Mouse (Mus musculus): ENCODE data around the gene Kif1b. TPM values are rescaled to one million over a fixed set of nuclear protein-coding genes. Genes with fewer than 3 reads are reported as not detected.

The Kif1b gene
- total RNA-seq, 2 experiments from 2014 or later: 4.6 to 8.0 TPM

Other genes starting within 250 kb of the Kif1b start
- gene Pex14, start 207.8 kb downstream of the Kif1b start, total RNA-seq (2015; ENCODE audit: low replicate concordance): 3.2 and 5.4 TPM in 2 replicates
- gene Pex14, start 207.8 kb downstream of the Kif1b start, total RNA-seq (2017; ENCODE audit: low replicate concordance): 0.91 and 3.0 TPM in 2 replicates
- 1.8 and 10.5 TPM in 2 replicates for gene Dffa, start 203.5 kb downstream of the Kif1b start, total RNA-seq (2015; ENCODE audit: low replicate concordance)
- gene Dffa, start 203.5 kb downstream of the Kif1b start, total RNA-seq (2017; ENCODE audit: low replicate concordance): 3.0 and 4.2 TPM in 2 replicates
- gene Cort, start 180.9 kb downstream of the Kif1b start, total RNA-seq (2015; ENCODE audit: low replicate concordance): not detected in 2 replicates
- not detected in 2 replicates for gene Cort, start 180.9 kb downstream of the Kif1b start, total RNA-seq (2017; ENCODE audit: low replicate concordance)
- gene Cenps, start 170.1 kb downstream of the Kif1b start, total RNA-seq (2015; ENCODE audit: low replicate concordance): 6.1 and 9.6 TPM in 2 replicates
- gene Cenps, start 170.1 kb downstream of the Kif1b start, total RNA-seq (2017; ENCODE audit: low replicate concordance): 6.9 and 44.3 TPM in 2 replicates
- 32.1 and 45.7 TPM in 2 replicates for gene Pgd, start 140.9 kb downstream of the Kif1b start, total RNA-seq (2015; ENCODE audit: low replicate concordance)
- 17.5 and 20.0 TPM in 2 replicates for gene Pgd, start 140.9 kb downstream of the Kif1b start, total RNA-seq (2017; ENCODE audit: low replicate concordance)
- gene Ube4b, start 119.1 kb upstream of the Kif1b start, total RNA-seq (2015; ENCODE audit: low replicate concordance): 26.4 and 29.2 TPM in 2 replicates
- gene Ube4b, start 119.1 kb upstream of the Kif1b start, total RNA-seq (2017; ENCODE audit: low replicate concordance): 17.5 and 21.9 TPM in 2 replicates
- not detected in 2 replicates for gene Rbp7, start 147.3 kb upstream of the Kif1b start, total RNA-seq (2015; ENCODE audit: low replicate concordance)
- gene Rbp7, start 147.3 kb upstream of the Kif1b start, total RNA-seq (2017; ENCODE audit: low replicate concordance): not detected in 2 replicates
- gene Tmem274, start 169.7 kb upstream of the Kif1b start, total RNA-seq (2015; ENCODE audit: low replicate concordance): not detected in 2 replicates
- not detected in 2 replicates for gene Tmem274, start 169.7 kb upstream of the Kif1b start, total RNA-seq (2017; ENCODE audit: low replicate concordance)
- 1.1 TPM in 1 of 2 replicates, not detected in the other for gene Nmnat1, start 177.5 kb upstream of the Kif1b start, total RNA-seq (2015; ENCODE audit: low replicate concordance)
- 0.64 and 0.83 TPM in 2 replicates for gene Nmnat1, start 177.5 kb upstream of the Kif1b start, total RNA-seq (2017; ENCODE audit: low replicate concordance)
- gene Lzic, start 177.5 kb upstream of the Kif1b start, total RNA-seq (2015; ENCODE audit: low replicate concordance): 4.7 and 6.7 TPM in 2 replicates
- 5.0 and 18.5 TPM in 2 replicates for gene Lzic, start 177.5 kb upstream of the Kif1b start, total RNA-seq (2017; ENCODE audit: low replicate concordance)
- 0.42 TPM in 1 of 2 replicates, not detected in the other for gene Ctnnbip1, start 210.5 kb upstream of the Kif1b start, total RNA-seq (2015; ENCODE audit: low replicate concordance)
- gene Ctnnbip1, start 210.5 kb upstream of the Kif1b start, total RNA-seq (2017; ENCODE audit: low replicate concordance): 0.39 TPM in 1 of 2 replicates, not detected in the other

All from erythroid progenitor cell, adult 5-6 weeks (primary cell).